ENCODE assay signal across 16 mouse cellular contexts in the genomic region with DNA sequence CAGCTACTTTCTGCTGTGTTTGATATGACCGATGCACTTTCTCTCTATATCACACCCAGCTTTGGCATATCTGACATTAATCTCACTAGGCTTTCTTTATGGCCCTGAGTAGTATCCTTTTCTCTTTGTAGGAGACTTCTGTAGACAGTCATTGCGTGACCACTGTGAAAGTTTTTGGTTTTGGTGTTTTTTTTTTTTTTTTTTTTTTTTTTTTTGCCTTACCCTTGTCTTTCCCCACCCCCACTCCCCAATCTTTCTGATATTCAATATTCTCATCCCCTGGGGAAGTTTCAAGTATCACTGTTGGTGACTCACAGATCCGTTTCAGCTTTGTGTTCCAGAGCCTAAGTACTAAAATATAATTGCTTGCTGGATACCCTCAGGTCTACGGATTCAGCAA.
"Had no signal": no experiment of that assay in that cellular context is flagged by ENCODE, and none has a peak within 500 bp of the region (broad histone marks: within the 10 kb centered on the region; RNA-seq: fewer than 3 reads in every experiment).

No protein-coding gene starts in this region.

- H3K27ac ChIP-seq: neural tube, embryonic 13.5 days; neural tube, embryonic 15.5 days; stomach, embryonic 15.5 days; stomach, postnatal 0 days had no signal

- H3K9ac ChIP-seq: neural tube, embryonic 13.5 days; neural tube, embryonic 15.5 days; stomach, embryonic 15.5 days had no signal

- H3K27me3 ChIP-seq: neural tube, embryonic 13.5 days; neural tube, embryonic 15.5 days; stomach, embryonic 15.5 days had no signal

- H3K36me3 ChIP-seq: neural tube, embryonic 13.5 days; neural tube, embryonic 15.5 days; stomach, embryonic 15.5 days had no signal

- H3K9me3 ChIP-seq: neural tube, embryonic 13.5 days; neural tube, embryonic 15.5 days; stomach, embryonic 15.5 days had no signal

- H3K4me1 ChIP-seq: neural tube, embryonic 13.5 days; neural tube, embryonic 15.5 days; stomach, embryonic 15.5 days had no signal

- H3K4me2 ChIP-seq: neural tube, embryonic 13.5 days; neural tube, embryonic 15.5 days; stomach, embryonic 15.5 days had no signal

- DNase-seq: retina, postnatal 1 day; right cerebral cortex, adult 18-20 months; right cerebral cortex, postnatal 14 days; right cerebral cortex, postnatal 25 days; right cerebral cortex, postnatal 4 days; spleen, adult 18-20 months; thymus, adult 18-20 months; thymus, adult 2 months; thymus, postnatal 14 days; thymus, postnatal 25 days; thymus, postnatal 36 days; thymus, postnatal 4 days had no signal

- H3K4me3 ChIP-seq: neural tube, embryonic 13.5 days; neural tube, embryonic 15.5 days; stomach, embryonic 15.5 days had no signal
